Mouse (Mus musculus): ENCODE measurements around the gene Rps21. TPM values are rescaled to one million over a fixed set of nuclear protein-coding genes. Genes with fewer than 3 reads are reported as not detected.

The Rps21 gene
- polyA plus RNA-seq, 1 experiment from 2014 or later, result 516 TPM

GRCm38 (mm10) chr2:180230482-180230881 is 26.7 kb upstream of the Rps21 start:
- Histone ChIP-seq H3K4me3 (replicated peaks) (no peak overlapping the region), H3K4me2 (no peak overlapping the region), H3K27me3 (replicated peaks) (peaks cover under 1% of the 10 kb centered on the region; the same call in 1 of the 2 replicates), H3K9me3 (no peaks in the 10 kb centered on the region), H3K4me1 (peaks cover 45% of the 10 kb centered on the region), H3K9ac (no peak overlapping the region), H3K27ac (peak overlapping the region; percentile 42; the same call in 1 of the 2 replicates), H3K36me3 (no peaks in the 10 kb centered on the region)
- 57% methylated on average over 4 of the region's 4 CpGs for WGBS
- ATAC-seq (ENCODE audit: insufficient read depth, low FRiP score, low read depth), result no peak

GRCm38 (mm10) chr2:180233101-180233904 is 23.9 kb upstream of the Rps21 start:
- Histone ChIP-seq H3K4me3 (replicated peaks) (no peak overlapping the region), H3K4me2 (no peak overlapping the region), H3K9me3 (no peaks in the 10 kb centered on the region), H3K27ac (no peak overlapping the region), H3K9ac (no peak overlapping the region), H3K27me3 (replicated peaks) (no peaks in the 10 kb centered on the region), H3K36me3 (no peaks in the 10 kb centered on the region), H3K4me1 (peaks cover 34% of the 10 kb centered on the region)
- ATAC-seq (ENCODE audit: insufficient read depth, low FRiP score, low read depth), result no peak
- WGBS, result 67% methylated on average over 7 of the region's 7 CpGs

GRCm38 (mm10) chr2:180234353-180234752 is 22.8 kb upstream of the Rps21 start:
- H3K4me1 ChIP-seq, result peaks cover 28% of the 10 kb centered on the region
- no peaks in the 10 kb centered on the region for H3K9me3 ChIP-seq
- peak; percentile 12; the same call in 1 of the 2 replicates for ATAC-seq (ENCODE audit: insufficient read depth, low FRiP score, low read depth)
- no peaks in the 10 kb centered on the region for H3K36me3 ChIP-seq
- peak overlapping the region; percentile 89 for H3K27ac ChIP-seq
- no peaks in the 10 kb centered on the region for H3K27me3 ChIP-seq (replicated peaks)
- H3K4me2 ChIP-seq, result no peak overlapping the region
- no peak overlapping the region for H3K9ac ChIP-seq
- WGBS, result 37% methylated on average over 8 of the region's 8 CpGs
- H3K4me3 ChIP-seq (replicated peaks), result no peak overlapping the region

GRCm38 (mm10) chr2:180234980-180235379 is 22.2 kb upstream of the Rps21 start:
- peaks cover 28% of the 10 kb centered on the region for H3K4me1 ChIP-seq
- peak; percentile 54 for ATAC-seq (ENCODE audit: insufficient read depth, low FRiP score, low read depth)
- no peaks in the 10 kb centered on the region for H3K27me3 ChIP-seq (replicated peaks)
- H3K36me3 ChIP-seq, result no peaks in the 10 kb centered on the region
- H3K9ac ChIP-seq, result no peak overlapping the region
- WGBS, result 48% methylated on average over 6 of the region's 6 CpGs
- peak overlapping the region; percentile 89 for H3K27ac ChIP-seq
- H3K9me3 ChIP-seq, result no peaks in the 10 kb centered on the region
- H3K4me3 ChIP-seq (replicated peaks), result no peak overlapping the region
- H3K4me2 ChIP-seq, result peak overlapping the region; percentile 23

- no peaks in the 10 kb centered on the region for H3K9me3 ChIP-seq
- 77% methylated on average over 4 of the region's 4 CpGs for WGBS
- no peak for ATAC-seq (ENCODE audit: insufficient read depth, low FRiP score, low read depth)
- no peaks in the 10 kb centered on the region for H3K27me3 ChIP-seq (replicated peaks)
- H3K27ac ChIP-seq, result peak overlapping the region; percentile 89
- H3K4me3 ChIP-seq (replicated peaks), result no peak overlapping the region
- no peak overlapping the region for H3K4me2 ChIP-seq
- H3K4me1 ChIP-seq, result peaks cover 25% of the 10 kb centered on the region
- no peaks in the 10 kb centered on the region for H3K36me3 ChIP-seq
- H3K9ac ChIP-seq, result no peak overlapping the region
Measured at GRCm38 (mm10) chr2:180235788-180236187, 21.4 kb upstream of the Rps21 start.

GRCm38 (mm10) chr2:180236500-180236899 is 20.7 kb upstream of the Rps21 start:
- no peak overlapping the region for H3K4me3 ChIP-seq (replicated peaks)
- H3K27me3 ChIP-seq (replicated peaks), result no peaks in the 10 kb centered on the region
- peak overlapping the region; percentile 89 for H3K27ac ChIP-seq
- 47% methylated on average over 2 of the region's 3 CpGs for WGBS
- no peaks in the 10 kb centered on the region for H3K36me3 ChIP-seq
- no peak overlapping the region for H3K4me2 ChIP-seq
- peaks cover 25% of the 10 kb centered on the region for H3K4me1 ChIP-seq
- H3K9me3 ChIP-seq, result no peaks in the 10 kb centered on the region
- ATAC-seq (ENCODE audit: insufficient read depth, low FRiP score, low read depth), result no peak
- H3K9ac ChIP-seq, result no peak overlapping the region

- Histone ChIP-seq H3K9ac (no peak overlapping the region), H3K36me3 (no peaks in the 10 kb centered on the region), H3K27ac (peak overlapping the region; percentile 21; the same call in 1 of the 2 replicates), H3K4me3 (replicated peaks) (no peak overlapping the region), H3K27me3 (replicated peaks) (no peaks in the 10 kb centered on the region), H3K9me3 (no peaks in the 10 kb centered on the region), H3K4me1 (peaks cover 25% of the 10 kb centered on the region), H3K4me2 (no peak overlapping the region)
- WGBS, result 72% methylated on average over 3 of the region's 3 CpGs
- ATAC-seq (ENCODE audit: insufficient read depth, low FRiP score, low read depth), result peak; percentile 61
Measured at GRCm38 (mm10) chr2:180236930-180237329, 20.2 kb upstream of the Rps21 start.

- peak overlapping the region; percentile 21; the same call in 1 of the 2 replicates for H3K27ac ChIP-seq
- H3K9me3 ChIP-seq, result no peaks in the 10 kb centered on the region
- no peak overlapping the region for H3K4me3 ChIP-seq (replicated peaks)
- no peaks in the 10 kb centered on the region for H3K27me3 ChIP-seq (replicated peaks)
- WGBS, result 88% methylated on average over 7 of the region's 7 CpGs
- H3K9ac ChIP-seq, result no peak overlapping the region
- H3K4me2 ChIP-seq, result no peak overlapping the region
- H3K36me3 ChIP-seq, result no peaks in the 10 kb centered on the region
- H3K4me1 ChIP-seq, result peaks cover 25% of the 10 kb centered on the region
- no peak for ATAC-seq (ENCODE audit: insufficient read depth, low FRiP score, low read depth)
Measured at GRCm38 (mm10) chr2:180237601-180238345, 19.4 kb upstream of the Rps21 start.

GRCm38 (mm10) chr2:180238591-180238990 is 18.6 kb upstream of the Rps21 start:
- Histone ChIP-seq H3K36me3 (no peaks in the 10 kb centered on the region), H3K9me3 (no peaks in the 10 kb centered on the region), H3K27me3 (replicated peaks) (no peaks in the 10 kb centered on the region), H3K4me1 (peaks cover 25% of the 10 kb centered on the region), H3K4me2 (no peak overlapping the region), H3K4me3 (replicated peaks) (no peak overlapping the region), H3K9ac (no peak overlapping the region), H3K27ac (no peak overlapping the region)
- ATAC-seq (ENCODE audit: insufficient read depth, low FRiP score, low read depth), result no peak
- WGBS, result 62% methylated on average over 5 of the region's 5 CpGs

GRCm38 (mm10) chr2:180243108-180243507 is 14.1 kb upstream of the Rps21 start:
- Histone ChIP-seq H3K9ac (no peak overlapping the region), H3K9me3 (no peaks in the 10 kb centered on the region), H3K4me3 (replicated peaks) (no peak overlapping the region), H3K4me1 (no peaks in the 10 kb centered on the region), H3K36me3 (no peaks in the 10 kb centered on the region), H3K4me2 (no peak overlapping the region), H3K27me3 (replicated peaks) (no peaks in the 10 kb centered on the region), H3K27ac (no peak overlapping the region)
- ATAC-seq (ENCODE audit: insufficient read depth, low FRiP score, low read depth), result no peak
- 72% methylated on average over 4 of the region's 4 CpGs for WGBS

- Histone ChIP-seq H3K27me3 (replicated peaks) (no peaks in the 10 kb centered on the region), H3K27ac (no peak overlapping the region), H3K9me3 (no peaks in the 10 kb centered on the region), H3K9ac (no peak overlapping the region), H3K36me3 (no peaks in the 10 kb centered on the region), H3K4me1 (peaks cover 6% of the 10 kb centered on the region; the same call in 1 of the 2 replicates), H3K4me2 (no peak overlapping the region), H3K4me3 (replicated peaks) (no peak overlapping the region)
- 84% methylated on average over 5 of the region's 5 CpGs for WGBS
- no peak for ATAC-seq (ENCODE audit: insufficient read depth, low FRiP score, low read depth)
Measured at GRCm38 (mm10) chr2:180247916-180248315, 9.3 kb upstream of the Rps21 start.
